Mouse (Mus musculus): ENCODE data around the gene Strip2. TPM values are rescaled to one million over a fixed set of nuclear protein-coding genes. Genes with fewer than 3 reads are reported as not detected.

Strip2 gene
- polyA plus RNA-seq, 3 experiments from 2014 or later = 0.12 TPM; not detected in 2

- ATAC-seq = no peak
Observed at GRCm38 (mm10) chr6:29930665-29931064, 13.9 kb downstream of the Strip2 start.

- ATAC-seq = no peak
Observed at GRCm38 (mm10) chr6:29931181-29931580, 14.4 kb downstream of the Strip2 start.

- ATAC-seq = no peak
Observed at GRCm38 (mm10) chr6:29935741-29936140, 18.9 kb downstream of the Strip2 start.

GRCm38 (mm10) chr6:29940428-29940827, 23.6 kb downstream of the Strip2 start:
- no peak for ATAC-seq

- no peak for ATAC-seq
Observed at GRCm38 (mm10) chr6:29941036-29941435, 24.2 kb downstream of the Strip2 start.

GRCm38 (mm10) chr6:29944465-29944864, 27.7 kb downstream of the Strip2 start:
- no peak for ATAC-seq

GRCm38 (mm10) chr6:29946568-29946967, 29.8 kb downstream of the Strip2 start:
- no peak for ATAC-seq

GRCm38 (mm10) chr6:29947823-29948222, 31.0 kb downstream of the Strip2 start:
- no peak for ATAC-seq

- no peak for ATAC-seq
Observed at GRCm38 (mm10) chr6:29956749-29957148, 39.9 kb downstream of the Strip2 start.

GRCm38 (mm10) chr6:29958669-29959068, 41.9 kb downstream of the Strip2 start:
- no peak for ATAC-seq

- ATAC-seq = no peak
Observed at GRCm38 (mm10) chr6:29961081-29961480, 44.3 kb downstream of the Strip2 start.

GRCm38 (mm10) chr6:29967917-29968316, 51.1 kb downstream of the Strip2 start:
- no peak for ATAC-seq

GRCm38 (mm10) chr6:29973341-29973740, 56.5 kb downstream of the Strip2 start:
- no peak for ATAC-seq

- ATAC-seq = no peak
Observed at GRCm38 (mm10) chr6:29974836-29975235, 58.0 kb downstream of the Strip2 start.

GRCm38 (mm10) chr6:29980461-29980860, 63.6 kb downstream of the Strip2 start:
- ATAC-seq = no peak

GRCm38 (mm10) chr6:29981797-29982196, 65.0 kb downstream of the Strip2 start:
- no peak for ATAC-seq

- ATAC-seq = peak; percentile 99
Observed at GRCm38 (mm10) chr6:29985058-29985498, 68.3 kb downstream of the Strip2 start.

- no peak for ATAC-seq
Observed at GRCm38 (mm10) chr6:29985504-29985903, 68.7 kb downstream of the Strip2 start.

- ATAC-seq = no peak
Observed at GRCm38 (mm10) chr6:29985986-29986385, 69.2 kb downstream of the Strip2 start.

- ATAC-seq = no peak
Observed at GRCm38 (mm10) chr6:29987246-29987645, 70.4 kb downstream of the Strip2 start.

- ATAC-seq = no peak
Observed at GRCm38 (mm10) chr6:29998140-29998539, 81.3 kb downstream of the Strip2 start.

- no peak for ATAC-seq
Observed at GRCm38 (mm10) chr6:29998771-29999170, 82.0 kb downstream of the Strip2 start.

- no peak for ATAC-seq
Observed at GRCm38 (mm10) chr6:30002628-30003027, 85.8 kb downstream of the Strip2 start.

GRCm38 (mm10) chr6:30005851-30006250, 89.0 kb downstream of the Strip2 start:
- ATAC-seq = no peak

- no peak for ATAC-seq
Observed at GRCm38 (mm10) chr6:30009204-30009603, 92.4 kb downstream of the Strip2 start.

All from inflammation-experienced regulatory T-cells, adult 6 months (primary cell).